Comparison of ENCODE assay signal across 8 mouse cellular contexts in the genomic region with DNA sequence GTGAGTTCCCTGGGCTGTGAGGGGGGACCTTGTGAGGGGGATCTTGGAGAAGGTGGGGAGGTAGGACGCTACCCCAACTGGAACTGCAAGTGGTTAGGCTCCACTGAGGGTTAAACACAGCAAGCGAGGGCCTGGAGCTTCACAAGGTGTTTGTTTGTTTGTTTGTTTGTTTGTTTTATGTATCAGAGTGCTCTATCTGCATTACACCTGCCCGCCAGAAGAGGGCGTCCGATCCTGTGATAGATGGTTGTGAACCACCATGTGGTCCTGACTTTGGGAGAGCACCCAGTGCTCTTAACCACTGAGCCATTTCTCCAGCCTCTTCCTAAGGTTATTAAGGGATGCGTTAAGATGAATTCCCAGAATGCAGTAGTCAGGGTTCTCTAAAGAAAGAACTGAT. TPM values are rescaled to one million over a fixed set of nuclear protein-coding genes. Genes with fewer than 3 reads are reported as not detected.
DNase-seq lines count a peak whose midpoint lies in the region; ATAC-seq lines count a peak whose summit lies in the region.

No protein-coding gene starts in this region.

- H3K4me3 ChIP-seq in liver, embryonic 13.5 days (replicated peaks): peak overlapping the region; percentile 27; the same call in 1 of the 2 replicates
- H3K4me3 ChIP-seq in stomach, embryonic 14.5 days (ENCODE audit: low read depth, low read length): peak overlapping the region; percentile 24; the same call in 1 of the 2 replicates

- 0 out of 2 replicates have a peak overlapping the region, but pooled peaks have one; percentile 47 for H3K27ac ChIP-seq in liver, embryonic 13.5 days
- no peak overlapping the region for H3K27ac ChIP-seq in stomach, embryonic 14.5 days (ENCODE audit: low read length)

- peaks cover 36% of the 10 kb centered on the region for H3K4me1 ChIP-seq in liver, embryonic 13.5 days (replicated peaks)
- 0 out of 2 replicates have a peak, but pooled peaks cover 4% of the 10 kb centered on the region for H3K4me1 ChIP-seq in stomach, embryonic 14.5 days (ENCODE audit: control insufficient read depth, insufficient read depth, low read length)

- peak overlapping the region; percentile 53 for H3K4me2 ChIP-seq in liver, embryonic 13.5 days
- peak overlapping the region; percentile 56 for H3K4me2 ChIP-seq in stomach, embryonic 14.5 days (replicated peaks; ENCODE audit: low read depth, low read length)

- DNase-seq in kidney, adult 18-20 months: peak; percentile 19
- no peak for DNase-seq in kidney, postnatal 14 days
- peak; percentile 16 for DNase-seq in T-cell, adult 2 months (ENCODE audit: low spot score)
- peak; percentile 28 for DNase-seq in heart, postnatal 4 days
- DNase-seq in liver, embryonic 13.5 days: no peak
- no peak for DNase-seq in embryo, embryonic 10 days (ENCODE audit: low spot score)
- no peak for DNase-seq in urinary bladder, adult 2 months (ENCODE audit: low spot score)

- peaks cover 97% of the 10 kb centered on the region for H3K36me3 ChIP-seq in liver, embryonic 13.5 days
- H3K36me3 ChIP-seq in stomach, embryonic 14.5 days (ENCODE audit: control insufficient read depth, insufficient read depth, low read length): no peaks in the 10 kb centered on the region

- no peaks in the 10 kb centered on the region for H3K27me3 ChIP-seq in liver, embryonic 13.5 days
- no peaks in the 10 kb centered on the region for H3K27me3 ChIP-seq in stomach, embryonic 14.5 days (ENCODE audit: control insufficient read depth, insufficient read depth, low read length)

- H3K9me3 ChIP-seq in liver, embryonic 13.5 days (replicated peaks): no peaks in the 10 kb centered on the region
- no peaks in the 10 kb centered on the region for H3K9me3 ChIP-seq in stomach, embryonic 14.5 days (ENCODE audit: control insufficient read depth, low read depth, low read length)

- WGBS in liver, embryonic 13.5 days (ENCODE audit: insufficient replicate concordance): 42% methylated on average over 6 of the region's 6 CpGs
- WGBS in stomach, embryonic 14.5 days: 39% methylated on average over 6 of the region's 6 CpGs

- ATAC-seq in liver, embryonic 13.5 days (ENCODE audit: low read depth): no peak
- ATAC-seq in stomach, embryonic 14.5 days (ENCODE audit: insufficient number of reproducible peaks, insufficient read depth, low FRiP score, low read depth): no peak

- no peak overlapping the region for H3K9ac ChIP-seq in liver, embryonic 13.5 days
- H3K9ac ChIP-seq in stomach, embryonic 14.5 days (replicated peaks; ENCODE audit: low read depth, low read length): no peak overlapping the region

RNA-seq across cellular contexts. Expression of gene Rhd, which starts 15.7 kb away (rescaled TPM):
- 1 to 10 TPM; 4.7 to 5.4 TPM for total RNA-seq in heart, postnatal 4 days (2021)
- polyA plus RNA-seq in liver, embryonic 13.5 days (2015; fragmentation: Nextera tagmentation; extraction: Ambion mirVana): 545 and 561 TPM in 2 replicates
- 1.2 and 1.6 TPM in 2 replicates for polyA plus RNA-seq in stomach, embryonic 14.5 days (2014; fragmentation: Nextera tagmentation; extraction: Ambion mirVana)
- 0.15 and 0.48 TPM in 2 replicates for polyA plus RNA-seq in urinary bladder, adult 2 months (2012; rRNA removed)

RNA-seq across cellular contexts. Expression of gene Maco1, which starts 26.9 kb away (rescaled TPM):
- 10 to 100 TPM; 26.6 to 27.9 TPM for total RNA-seq in heart, postnatal 4 days (2021)
- 19.0 and 23.3 TPM in 2 replicates for polyA plus RNA-seq in liver, embryonic 13.5 days (2015; fragmentation: Nextera tagmentation; extraction: Ambion mirVana)
- 46.1 and 48.4 TPM in 2 replicates for polyA plus RNA-seq in stomach, embryonic 14.5 days (2014; fragmentation: Nextera tagmentation; extraction: Ambion mirVana)
- 35.6 and 38.0 TPM in 2 replicates for polyA plus RNA-seq in urinary bladder, adult 2 months (2012; rRNA removed)

RNA-seq across cellular contexts. Expression of gene Tmem50a, which starts 34.8 kb away (rescaled TPM):
- 10 to 100 TPM; 73.2 to 74.5 TPM for total RNA-seq in heart, postnatal 4 days (2021)
- polyA plus RNA-seq in liver, embryonic 13.5 days (2015; fragmentation: Nextera tagmentation; extraction: Ambion mirVana): 83.1 and 92.7 TPM in 2 replicates
- 180 and 186 TPM in 2 replicates for polyA plus RNA-seq in stomach, embryonic 14.5 days (2014; fragmentation: Nextera tagmentation; extraction: Ambion mirVana)
- 167 and 192 TPM in 2 replicates for polyA plus RNA-seq in urinary bladder, adult 2 months (2012; rRNA removed)

RNA-seq across cellular contexts. Expression of gene Rsrp1, which starts 43.4 kb away (rescaled TPM):
- 100 to 1,000 TPM; 105 to 117 TPM for total RNA-seq in heart, postnatal 4 days (2021)
- 232 and 286 TPM in 2 replicates for polyA plus RNA-seq in liver, embryonic 13.5 days (2015; fragmentation: Nextera tagmentation; extraction: Ambion mirVana)
- 506 and 565 TPM in 2 replicates for polyA plus RNA-seq in stomach, embryonic 14.5 days (2014; fragmentation: Nextera tagmentation; extraction: Ambion mirVana)
- 580 and 969 TPM in 2 replicates for polyA plus RNA-seq in urinary bladder, adult 2 months (2012; rRNA removed)

RNA-seq across cellular contexts. Expression of gene Syf2, which starts 50.7 kb away (rescaled TPM):
- 10 to 100 TPM; 40.2 to 41.9 TPM for total RNA-seq in heart, postnatal 4 days (2021)
- polyA plus RNA-seq in liver, embryonic 13.5 days (2015; fragmentation: Nextera tagmentation; extraction: Ambion mirVana): 61.7 and 77.5 TPM in 2 replicates
- polyA plus RNA-seq in stomach, embryonic 14.5 days (2014; fragmentation: Nextera tagmentation; extraction: Ambion mirVana): 67.7 and 71.7 TPM in 2 replicates
- 98.8 and 107 TPM in 2 replicates for polyA plus RNA-seq in urinary bladder, adult 2 months (2012; rRNA removed)

Comparison
In these comparisons a context has a peak if more than half of its experiments do, and no peak if none do; other contexts are left out.
1. DNase-seq: peak in kidney, adult 18-20 months (single experiment), T-cell, adult 2 months (single experiment) and heart, postnatal 4 days (single experiment); none in kidney, postnatal 14 days (single experiment), liver, embryonic 13.5 days (single experiment), embryo, embryonic 10 days (single experiment) and urinary bladder, adult 2 months (single experiment).
2. RNA of gene Rhd, which starts 15.7 kb away (polyA plus RNA-seq): 545 to 561 TPM in liver, embryonic 13.5 days; 1.2 to 1.6 TPM in stomach, embryonic 14.5 days and 0.15 to 0.48 TPM in urinary bladder, adult 2 months; every median in the first group is over 100 times any median in the second.